Mouse (Mus musculus): ENCODE data around the gene Gm9944. TPM values are rescaled to one million over a fixed set of nuclear protein-coding genes. Genes with fewer than 3 reads are reported as not detected.

Gene Gm9944
- polyA plus RNA-seq, 1 experiment: not detected

DNA sequence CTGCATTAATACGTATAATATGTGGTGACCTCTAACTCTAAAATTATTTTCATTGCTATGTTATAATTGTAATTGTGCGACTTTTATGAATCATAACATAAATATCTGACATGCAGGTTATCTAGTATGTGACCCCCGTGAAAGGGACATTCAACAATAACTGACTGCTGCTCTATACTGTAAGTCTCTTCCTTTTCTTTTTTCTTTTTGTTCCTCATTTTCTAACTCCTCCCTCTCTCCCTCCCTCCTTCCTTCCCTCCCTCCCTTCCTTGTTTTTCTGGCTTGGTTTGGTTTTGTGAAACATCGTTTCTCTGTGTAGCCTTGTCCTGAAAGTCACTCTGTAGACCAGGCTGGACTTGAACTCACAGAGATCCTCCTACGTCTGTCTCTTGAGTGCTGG is 28.5 kb downstream of the Gm9944 start:
- no peaks in the 10 kb centered on the region for H3K36me3 ChIP-seq (ENCODE audit: control insufficient read depth, insufficient read depth, low read length, poor library complexity, severe bottlenecking)
- no peaks in the 10 kb centered on the region for H3K9me3 ChIP-seq (replicated peaks; ENCODE audit: control insufficient read depth, insufficient read depth, low read length, poor library complexity, severe bottlenecking)
- H3K27me3 ChIP-seq (ENCODE audit: control insufficient read depth, insufficient read depth, low read length, poor library complexity, severe bottlenecking): no peaks in the 10 kb centered on the region
- no peak for TF ChIP-seq POLR2A (IDR thresholded peaks at IDR 0.05; ENCODE audit: insufficient read depth, low read length)
- TF ChIP-seq EP300 (IDR thresholded peaks at IDR 0.05; ENCODE audit: insufficient read depth, low read depth, low read length): no peak
- no peak for TF ChIP-seq CTCF (IDR thresholded peaks at IDR 0.05; ENCODE audit: low read depth, low read length)
- no peak overlapping the region for H3K27ac ChIP-seq (ENCODE audit: insufficient read depth, low read length)
- no peaks in the 10 kb centered on the region for H3K4me1 ChIP-seq (ENCODE audit: control insufficient read depth, insufficient read depth, low read length)
- H3K4me3 ChIP-seq (ENCODE audit: low read depth, low read length): no peak overlapping the region
- no peak overlapping the region for H3K9ac ChIP-seq (ENCODE audit: low read depth, poor library complexity, severe bottlenecking)

DNA sequence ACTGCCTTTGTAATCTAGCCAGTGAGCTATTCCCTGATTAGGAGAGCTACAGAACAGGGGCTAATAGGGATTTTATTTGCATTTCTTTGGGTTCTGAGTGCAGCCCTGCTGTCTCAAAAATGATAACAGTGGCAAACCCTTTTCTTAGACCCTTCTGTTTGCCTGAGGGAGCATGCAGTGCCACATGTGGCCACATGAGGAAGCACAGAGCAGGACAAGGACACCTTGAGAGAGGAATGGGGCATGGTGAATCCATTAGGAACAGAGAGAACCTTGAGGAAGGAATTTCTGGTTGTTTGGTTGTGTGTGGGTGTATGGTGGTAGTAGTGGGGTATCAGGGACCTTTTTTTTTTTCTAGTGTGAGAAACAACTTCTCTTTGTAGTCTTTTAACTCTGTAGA is 32.5 kb downstream of the Gm9944 start:
- H3K36me3 ChIP-seq (ENCODE audit: control insufficient read depth, insufficient read depth, low read length, poor library complexity, severe bottlenecking): no peaks in the 10 kb centered on the region
- H3K27me3 ChIP-seq (ENCODE audit: control insufficient read depth, insufficient read depth, low read length, poor library complexity, severe bottlenecking): no peaks in the 10 kb centered on the region
- no peak overlapping the region for H3K4me3 ChIP-seq (ENCODE audit: low read depth, low read length)
- no peak for TF ChIP-seq EP300 (IDR thresholded peaks at IDR 0.05; ENCODE audit: insufficient read depth, low read depth, low read length)
- peak; percentile 57 for TF ChIP-seq CTCF (IDR thresholded peaks at IDR 0.05; ENCODE audit: low read depth, low read length)
- H3K9me3 ChIP-seq (replicated peaks; ENCODE audit: control insufficient read depth, insufficient read depth, low read length, poor library complexity, severe bottlenecking): no peaks in the 10 kb centered on the region
- H3K9ac ChIP-seq (ENCODE audit: low read depth, poor library complexity, severe bottlenecking): no peak overlapping the region
- no peak overlapping the region for H3K27ac ChIP-seq (ENCODE audit: insufficient read depth, low read length)
- H3K4me1 ChIP-seq (ENCODE audit: control insufficient read depth, insufficient read depth, low read length): no peaks in the 10 kb centered on the region

DNA sequence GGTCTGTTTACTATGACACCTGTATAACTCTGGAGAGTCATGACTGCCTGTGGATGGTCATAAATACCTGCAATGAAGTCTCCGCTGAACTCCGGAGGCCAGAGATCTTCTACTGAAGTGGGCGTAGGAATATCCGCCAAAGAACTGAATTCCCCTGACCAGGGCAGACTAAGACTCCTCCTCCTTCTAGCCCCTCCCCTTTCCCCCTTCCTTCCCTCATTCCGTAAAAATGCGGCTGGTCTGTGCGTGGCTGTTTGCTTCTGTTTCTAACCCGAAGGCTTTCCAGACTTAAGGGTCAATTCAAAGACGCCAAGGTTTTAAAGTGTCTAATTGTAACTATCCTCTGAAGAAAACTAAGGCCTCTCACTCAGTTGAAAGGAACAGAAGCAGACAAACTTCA is 44.8 kb downstream of the Gm9944 start, which contains the start of gene Pramef12:
Gene Pramef12 (minus strand): TSS at position 175 of the 400 bp plus-strand sequence.
- Histone ChIP-seq H3K36me3 (ENCODE audit: control insufficient read depth, insufficient read depth, low read length, poor library complexity, severe bottlenecking) (no peaks in the 10 kb centered on the region), H3K27me3 (ENCODE audit: control insufficient read depth, insufficient read depth, low read length, poor library complexity, severe bottlenecking) (no peaks in the 10 kb centered on the region), H3K4me3 (ENCODE audit: low read depth, low read length) (peak within 1 kb of the TSS; percentile 65), H3K9me3 (replicated peaks; ENCODE audit: control insufficient read depth, insufficient read depth, low read length, poor library complexity, severe bottlenecking) (no peaks in the 10 kb centered on the region), H3K9ac (ENCODE audit: low read depth, poor library complexity, severe bottlenecking) (peak within 1 kb of the TSS; percentile 54; the same call in 1 of the 2 replicates), H3K27ac (ENCODE audit: insufficient read depth, low read length) (no peak within 1 kb of the TSS), H3K4me1 (ENCODE audit: control insufficient read depth, insufficient read depth, low read length) (no peaks in the 10 kb centered on the region)
- no peak for TF ChIP-seq EP300 (IDR thresholded peaks at IDR 0.05; ENCODE audit: insufficient read depth, low read depth, low read length)
- TF ChIP-seq CTCF (IDR thresholded peaks at IDR 0.05; ENCODE audit: low read depth, low read length): no peak
- no peak for TF ChIP-seq POLR2A (IDR thresholded peaks at IDR 0.05; ENCODE audit: insufficient read depth, low read length)

DNA sequence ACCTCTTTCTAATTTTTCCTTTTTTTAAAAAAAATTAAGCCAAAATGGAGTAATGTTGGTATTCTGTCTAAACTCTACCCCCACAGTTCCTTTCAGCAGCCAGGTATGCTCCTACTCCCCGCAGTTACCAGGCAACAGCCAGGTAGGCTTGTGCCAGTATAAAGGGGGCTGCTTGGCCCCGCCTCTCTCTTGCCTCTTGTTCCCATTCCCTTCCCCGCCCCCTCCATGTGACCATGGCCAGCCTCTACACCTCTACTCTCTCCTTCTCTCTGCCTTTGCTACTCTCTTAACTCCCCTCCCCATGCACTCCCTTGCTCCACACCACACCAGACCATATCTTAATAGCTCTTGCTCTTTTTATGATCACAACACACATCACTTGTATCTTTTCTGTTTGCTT is 46.9 kb downstream of the Gm9944 start:
- Histone ChIP-seq H3K36me3 (ENCODE audit: control insufficient read depth, insufficient read depth, low read length, poor library complexity, severe bottlenecking) (no peaks in the 10 kb centered on the region), H3K27me3 (ENCODE audit: control insufficient read depth, insufficient read depth, low read length, poor library complexity, severe bottlenecking) (no peaks in the 10 kb centered on the region), H3K27ac (ENCODE audit: insufficient read depth, low read length) (no peak overlapping the region), H3K4me3 (ENCODE audit: low read depth, low read length) (no peak overlapping the region), H3K9ac (ENCODE audit: low read depth, poor library complexity, severe bottlenecking) (no peak overlapping the region), H3K9me3 (replicated peaks; ENCODE audit: control insufficient read depth, insufficient read depth, low read length, poor library complexity, severe bottlenecking) (no peaks in the 10 kb centered on the region), H3K4me1 (ENCODE audit: control insufficient read depth, insufficient read depth, low read length) (no peaks in the 10 kb centered on the region)
- TF ChIP-seq EP300 (IDR thresholded peaks at IDR 0.05; ENCODE audit: insufficient read depth, low read depth, low read length) (no peak), CTCF (IDR thresholded peaks at IDR 0.05; ENCODE audit: low read depth, low read length) (no peak), POLR2A (IDR thresholded peaks at IDR 0.05; ENCODE audit: insufficient read depth, low read length) (no peak)

DNA sequence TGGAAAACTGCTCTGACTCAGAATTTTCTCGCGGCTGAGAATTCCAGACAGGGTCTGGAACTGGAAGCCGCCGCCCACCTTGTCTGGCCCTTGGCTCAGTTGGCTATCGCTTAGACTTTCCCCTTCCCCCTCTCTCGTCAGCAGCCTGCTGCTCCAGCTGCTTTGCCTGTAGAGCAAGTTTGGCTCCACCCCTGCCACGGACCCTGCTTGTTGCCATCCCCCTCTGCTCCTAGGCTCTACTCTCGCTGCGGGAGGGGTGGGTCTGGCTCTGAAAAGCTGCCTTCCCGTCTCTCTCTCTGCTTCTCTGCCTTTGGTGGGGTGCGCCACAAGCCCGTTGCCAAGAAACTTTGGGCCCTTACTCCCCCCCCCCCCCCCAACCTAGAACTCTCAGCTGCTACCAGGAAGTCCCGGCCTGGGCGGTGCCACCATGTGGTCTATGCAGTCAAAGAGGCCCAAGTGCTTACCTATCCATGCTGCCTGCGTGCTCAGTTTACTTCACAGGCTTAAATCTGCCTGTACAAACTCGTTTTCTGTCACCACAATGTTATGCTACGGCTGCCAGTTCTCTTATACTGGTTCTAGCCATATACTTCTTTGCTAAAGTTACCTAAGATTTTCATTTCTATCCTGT is 48.5 kb downstream of the Gm9944 start:
- no peaks in the 10 kb centered on the region for H3K27me3 ChIP-seq (ENCODE audit: control insufficient read depth, insufficient read depth, low read length, poor library complexity, severe bottlenecking)
- H3K9me3 ChIP-seq (replicated peaks; ENCODE audit: control insufficient read depth, insufficient read depth, low read length, poor library complexity, severe bottlenecking): no peaks in the 10 kb centered on the region
- no peaks in the 10 kb centered on the region for H3K36me3 ChIP-seq (ENCODE audit: control insufficient read depth, insufficient read depth, low read length, poor library complexity, severe bottlenecking)
- H3K4me1 ChIP-seq (ENCODE audit: control insufficient read depth, insufficient read depth, low read length): no peaks in the 10 kb centered on the region
- H3K9ac ChIP-seq (ENCODE audit: low read depth, poor library complexity, severe bottlenecking): peak overlapping the region; percentile 38
- TF ChIP-seq POLR2A (IDR thresholded peaks at IDR 0.05; ENCODE audit: insufficient read depth, low read length): no peak
- peak; percentile 85 for TF ChIP-seq EP300 (IDR thresholded peaks at IDR 0.05; ENCODE audit: insufficient read depth, low read depth, low read length)
- TF ChIP-seq CTCF (IDR thresholded peaks at IDR 0.05; ENCODE audit: low read depth, low read length): no peak
- H3K27ac ChIP-seq (ENCODE audit: insufficient read depth, low read length): peak overlapping the region; percentile 84
- H3K4me3 ChIP-seq (ENCODE audit: low read depth, low read length): peak overlapping the region; percentile 45

Other genes starting within 250 kb of the Gm9944 start
- gene C87977, start 240.0 kb downstream of the Gm9944 start, polyA plus RNA-seq (2011; ENCODE audit: insufficient read depth, insufficient read length, low read depth, missing spikeins): not detected in 2 replicates
- gene Pramel5, start 172.8 kb downstream of the Gm9944 start, polyA plus RNA-seq (2011; ENCODE audit: insufficient read depth, insufficient read length, low read depth, missing spikeins): not detected in 2 replicates
- not detected in 2 replicates for gene Gm13128, start 123.1 kb downstream of the Gm9944 start, polyA plus RNA-seq (2011; ENCODE audit: insufficient read depth, insufficient read length, low read depth, missing spikeins)
- not detected in 2 replicates for gene Gm13119, start 95.4 kb downstream of the Gm9944 start, polyA plus RNA-seq (2011; ENCODE audit: insufficient read depth, insufficient read length, low read depth, missing spikeins)
- gene Pramef20, start 75.4 kb downstream of the Gm9944 start, polyA plus RNA-seq (2011; ENCODE audit: insufficient read depth, insufficient read length, low read depth, missing spikeins): not detected in 2 replicates
- gene Pramef12, start 44.9 kb downstream of the Gm9944 start, polyA plus RNA-seq (2011; ENCODE audit: insufficient read depth, insufficient read length, low read depth, missing spikeins): 33.3 and 36.0 TPM in 2 replicates
- gene 1700012P22Rik, start 14.5 kb downstream of the Gm9944 start, polyA plus RNA-seq (2011; ENCODE audit: insufficient read depth, insufficient read length, low read depth, missing spikeins): not detected in 2 replicates
- not detected in 2 replicates for gene Aadacl3, start 10.4 kb upstream of the Gm9944 start, polyA plus RNA-seq (2011; ENCODE audit: insufficient read depth, insufficient read length, low read depth, missing spikeins)
- gene 9430007A20Rik, start 66.5 kb upstream of the Gm9944 start, polyA plus RNA-seq (2011; ENCODE audit: insufficient read depth, insufficient read length, low read depth, missing spikeins): not detected in 2 replicates
- not detected in 2 replicates for gene Gm13124, start 111.8 kb upstream of the Gm9944 start, polyA plus RNA-seq (2011; ENCODE audit: insufficient read depth, insufficient read length, low read depth, missing spikeins)
- not detected in 2 replicates for gene Aadacl4, start 160.4 kb upstream of the Gm9944 start, polyA plus RNA-seq (2011; ENCODE audit: insufficient read depth, insufficient read length, low read depth, missing spikeins)
- gene Gm436, start 233.1 kb upstream of the Gm9944 start, polyA plus RNA-seq (2011; ENCODE audit: insufficient read depth, insufficient read length, low read depth, missing spikeins): not detected in 2 replicates